Mouse (Mus musculus): ENCODE measurements around the gene Trio. TPM values are rescaled to one million over a fixed set of nuclear protein-coding genes. Genes with fewer than 3 reads are reported as not detected.

The Trio gene
- polyA plus RNA-seq, 1 experiment from 2014 or later: 18.6 TPM

GRCm38 (mm10) chr15:27964877-27965276 lies 60.8 kb downstream of the Trio start:
- Histone ChIP-seq H3K27me3 (replicated peaks) (no peaks in the 10 kb centered on the region), H3K36me3 (no peaks in the 10 kb centered on the region), H3K4me2 (no peak overlapping the region), H3K4me1 (replicated peaks) (peaks cover 75% of the 10 kb centered on the region), H3K4me3 (no peak overlapping the region), H3K9me3 (replicated peaks) (no peaks in the 10 kb centered on the region), H3K9ac (no peak overlapping the region), H3K27ac (ENCODE audit: poor library complexity, severe bottlenecking) (no peak overlapping the region)
- no peak for ATAC-seq (ENCODE audit: insufficient number of reproducible peaks, low FRiP score)
- WGBS: 40% methylated on average over 6 of the region's 6 CpGs

DNA sequence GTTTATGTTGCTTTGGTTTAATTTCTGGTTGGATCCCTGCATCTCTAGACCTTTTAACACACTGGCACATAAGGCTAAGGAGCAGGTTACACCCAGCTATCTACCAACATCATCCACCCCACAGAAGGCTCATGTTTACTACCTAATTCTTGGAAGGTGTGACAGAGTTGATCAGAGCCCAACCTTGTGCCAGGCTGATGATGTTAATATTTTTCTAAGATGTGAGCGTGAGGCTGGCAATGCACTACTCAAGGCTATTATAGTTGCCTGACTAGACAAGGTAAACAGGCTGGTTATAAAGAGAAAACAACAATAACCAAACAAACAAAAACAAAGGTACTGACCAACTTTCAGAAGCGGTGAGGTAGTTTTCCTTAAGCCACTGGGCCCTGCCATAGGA lies 62.1 kb downstream of the Trio start:
- no peak overlapping the region for H3K4me3 ChIP-seq
- no peaks in the 10 kb centered on the region for H3K9me3 ChIP-seq (replicated peaks)
- WGBS: 77% methylated on average over 2 of the region's 2 CpGs
- no peaks in the 10 kb centered on the region for H3K27me3 ChIP-seq (replicated peaks)
- H3K9ac ChIP-seq: no peak overlapping the region
- no peak overlapping the region for H3K27ac ChIP-seq (ENCODE audit: poor library complexity, severe bottlenecking)
- H3K4me1 ChIP-seq (replicated peaks): peaks cover 86% of the 10 kb centered on the region
- no peak overlapping the region for H3K4me2 ChIP-seq
- no peak for ATAC-seq (ENCODE audit: insufficient number of reproducible peaks, low FRiP score)
- no peaks in the 10 kb centered on the region for H3K36me3 ChIP-seq

DNA sequence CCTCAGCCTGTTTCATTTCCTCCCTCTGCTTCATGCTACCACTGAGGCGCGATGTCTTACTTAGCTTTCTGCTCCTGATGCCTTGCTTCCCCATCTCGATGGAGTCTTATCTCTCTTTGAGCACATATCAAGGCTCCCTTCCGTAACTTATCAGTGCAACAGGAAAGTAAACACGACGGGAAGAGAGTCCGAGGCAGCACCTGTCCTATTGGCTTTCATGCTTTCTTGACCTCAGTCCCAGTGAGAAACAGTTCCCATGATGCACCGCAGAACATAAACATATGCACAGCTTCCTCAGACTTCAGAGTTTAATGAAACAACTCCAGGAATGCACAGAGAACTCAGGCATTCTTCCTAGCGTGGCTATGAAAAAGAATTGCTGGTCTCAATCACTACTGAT lies 65.0 kb downstream of the Trio start:
- H3K4me1 ChIP-seq (replicated peaks): peaks cover 88% of the 10 kb centered on the region
- H3K9me3 ChIP-seq (replicated peaks): no peaks in the 10 kb centered on the region
- H3K9ac ChIP-seq: no peak overlapping the region
- no peak for ATAC-seq (ENCODE audit: insufficient number of reproducible peaks, low FRiP score)
- WGBS: 18% methylated on average over 9 of the region's 9 CpGs
- H3K4me3 ChIP-seq: no peak overlapping the region
- no peaks in the 10 kb centered on the region for H3K27me3 ChIP-seq (replicated peaks)
- peak overlapping the region; percentile 29 for H3K4me2 ChIP-seq
- no peak overlapping the region for H3K27ac ChIP-seq (ENCODE audit: poor library complexity, severe bottlenecking)
- no peaks in the 10 kb centered on the region for H3K36me3 ChIP-seq

DNA sequence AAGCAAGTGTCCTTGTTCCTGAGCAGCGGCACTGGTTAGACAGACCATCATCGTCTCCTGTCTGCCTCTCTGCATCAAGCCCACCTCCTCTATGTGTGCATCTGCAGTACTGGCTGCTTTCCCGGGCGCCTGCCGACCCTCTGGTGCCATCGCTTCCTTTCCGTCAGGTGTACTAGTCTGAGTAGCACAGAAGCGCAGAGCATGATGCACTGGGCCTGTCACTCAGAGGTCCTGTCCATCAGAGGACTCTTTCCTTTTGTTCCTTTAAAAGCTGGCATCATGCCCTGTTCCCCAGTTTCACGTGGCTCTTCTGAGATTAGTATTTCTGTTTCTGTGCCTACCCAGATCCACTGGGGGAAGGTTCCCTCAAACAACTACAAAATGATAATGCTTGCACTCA lies 67.8 kb downstream of the Trio start:
- WGBS: 73% methylated on average over 9 of the region's 9 CpGs
- H3K9ac ChIP-seq: no peak overlapping the region

DNA sequence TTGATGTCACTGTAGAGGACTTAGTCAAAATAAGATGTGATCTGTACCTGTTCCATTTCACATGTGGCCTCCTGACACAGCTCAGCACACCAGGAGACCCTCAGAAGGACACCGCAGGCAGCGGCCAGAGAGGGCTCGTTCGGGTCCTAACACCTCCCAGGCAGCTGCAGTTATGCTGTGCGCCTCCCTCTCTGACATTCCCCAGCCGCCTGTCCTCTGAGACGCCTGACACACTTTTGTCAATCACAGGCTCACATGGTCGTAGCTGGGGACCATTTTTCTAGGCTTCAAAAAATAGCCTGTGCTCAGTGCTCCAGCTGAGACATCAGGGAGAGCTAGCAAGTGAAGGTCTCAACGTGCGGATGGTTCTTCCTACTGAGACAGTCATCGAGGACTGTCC lies 70.0 kb downstream of the Trio start:
- peaks cover 68% of the 10 kb centered on the region for H3K4me1 ChIP-seq (replicated peaks)
- H3K4me2 ChIP-seq: peak overlapping the region; percentile 15; the same call in 1 of the 2 replicates
- 32% methylated on average over 11 of the region's 11 CpGs for WGBS
- H3K36me3 ChIP-seq: no peaks in the 10 kb centered on the region
- H3K4me3 ChIP-seq: no peak overlapping the region
- no peak overlapping the region for H3K9ac ChIP-seq
- no peak for ATAC-seq (ENCODE audit: insufficient number of reproducible peaks, low FRiP score)
- no peaks in the 10 kb centered on the region for H3K9me3 ChIP-seq (replicated peaks)
- H3K27ac ChIP-seq (ENCODE audit: poor library complexity, severe bottlenecking): no peak overlapping the region
- no peaks in the 10 kb centered on the region for H3K27me3 ChIP-seq (replicated peaks)

More for the DNA sequence above, 67.8 kb downstream of the Trio start:
- Histone ChIP-seq H3K4me1 (replicated peaks) (peaks cover 84% of the 10 kb centered on the region), H3K36me3 (no peaks in the 10 kb centered on the region), H3K4me2 (no peak overlapping the region), H3K9me3 (replicated peaks) (no peaks in the 10 kb centered on the region), H3K27me3 (replicated peaks) (no peaks in the 10 kb centered on the region), H3K4me3 (no peak overlapping the region), H3K27ac (ENCODE audit: poor library complexity, severe bottlenecking) (no peak overlapping the region)
- ATAC-seq (ENCODE audit: insufficient number of reproducible peaks, low FRiP score): no peak

- no peak for ATAC-seq (ENCODE audit: insufficient number of reproducible peaks, low FRiP score)
- H3K4me2 ChIP-seq: no peak overlapping the region
- H3K4me1 ChIP-seq (replicated peaks): peaks cover 55% of the 10 kb centered on the region
- WGBS: 97% methylated on average over 5 of the region's 5 CpGs
- no peaks in the 10 kb centered on the region for H3K27me3 ChIP-seq (replicated peaks)
- no peak overlapping the region for H3K4me3 ChIP-seq
- H3K9me3 ChIP-seq (replicated peaks): no peaks in the 10 kb centered on the region
- H3K36me3 ChIP-seq: no peaks in the 10 kb centered on the region
- H3K9ac ChIP-seq: no peak overlapping the region
- no peak overlapping the region for H3K27ac ChIP-seq (ENCODE audit: poor library complexity, severe bottlenecking)
Observed at GRCm38 (mm10) chr15:27954356-27954755, 71.3 kb downstream of the Trio start.

- Histone ChIP-seq H3K9me3 (replicated peaks) (no peaks in the 10 kb centered on the region), H3K9ac (no peak overlapping the region), H3K4me2 (no peak overlapping the region), H3K4me3 (no peak overlapping the region), H3K27me3 (replicated peaks) (no peaks in the 10 kb centered on the region), H3K27ac (ENCODE audit: poor library complexity, severe bottlenecking) (no peak overlapping the region), H3K36me3 (no peaks in the 10 kb centered on the region), H3K4me1 (replicated peaks) (peaks cover 50% of the 10 kb centered on the region)
- ATAC-seq (ENCODE audit: insufficient number of reproducible peaks, low FRiP score): no peak
- 31% methylated on average over 3 of the region's 3 CpGs for WGBS
Observed at GRCm38 (mm10) chr15:27953570-27953969, 72.1 kb downstream of the Trio start.

DNA sequence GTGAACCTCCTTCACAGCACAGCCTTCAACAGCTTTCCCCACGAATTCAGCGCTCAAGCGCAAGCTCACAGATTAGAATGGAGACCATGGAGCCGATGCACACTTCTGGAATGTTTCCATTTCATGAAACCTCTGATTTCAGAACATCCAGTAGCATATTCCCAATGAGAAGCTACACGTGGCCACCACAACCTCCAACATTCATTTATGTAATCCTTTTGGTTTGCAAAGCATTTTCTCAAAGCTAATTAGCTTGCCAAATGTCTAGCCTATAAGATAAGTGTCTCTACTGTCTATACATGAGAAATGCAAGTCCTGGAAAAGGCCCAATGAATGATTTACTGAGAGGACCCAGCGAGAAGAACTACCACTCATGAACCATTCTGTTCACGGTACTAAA lies 74.5 kb downstream of the Trio start:
- Histone ChIP-seq H3K4me2 (no peak overlapping the region), H3K9ac (no peak overlapping the region), H3K27ac (ENCODE audit: poor library complexity, severe bottlenecking) (no peak overlapping the region), H3K4me1 (replicated peaks) (peaks cover 44% of the 10 kb centered on the region), H3K27me3 (replicated peaks) (no peaks in the 10 kb centered on the region), H3K4me3 (no peak overlapping the region), H3K36me3 (no peaks in the 10 kb centered on the region), H3K9me3 (replicated peaks) (no peaks in the 10 kb centered on the region)
- no peak for ATAC-seq (ENCODE audit: insufficient number of reproducible peaks, low FRiP score)
- 83% methylated on average over 7 of the region's 7 CpGs for WGBS

DNA sequence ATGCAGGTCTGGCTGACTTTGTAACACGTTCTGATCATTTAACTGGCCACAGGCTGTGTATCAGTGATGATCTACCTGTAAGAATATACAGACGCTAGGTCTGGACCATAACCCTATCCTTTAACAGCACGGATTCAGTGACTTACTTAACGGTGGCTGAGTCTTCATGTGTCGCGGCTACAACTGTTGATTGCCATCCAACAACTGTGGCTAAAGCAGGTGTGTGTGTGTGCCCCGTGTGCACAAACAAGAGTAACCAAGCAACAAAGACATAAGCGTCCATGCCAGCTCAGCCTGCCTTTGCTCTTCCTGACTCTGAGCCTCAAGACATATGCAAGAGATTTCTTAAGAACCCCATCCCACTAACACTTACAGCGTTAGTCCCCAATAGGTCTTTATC lies 76.5 kb downstream of the Trio start:
- no peak for ATAC-seq (ENCODE audit: insufficient number of reproducible peaks, low FRiP score)
- Histone ChIP-seq H3K4me1 (replicated peaks) (peaks cover 46% of the 10 kb centered on the region), H3K9ac (no peak overlapping the region), H3K9me3 (replicated peaks) (no peaks in the 10 kb centered on the region), H3K4me2 (no peak overlapping the region), H3K4me3 (no peak overlapping the region), H3K27ac (ENCODE audit: poor library complexity, severe bottlenecking) (no peak overlapping the region), H3K27me3 (replicated peaks) (no peaks in the 10 kb centered on the region), H3K36me3 (no peaks in the 10 kb centered on the region)
- 84% methylated on average over 9 of the region's 9 CpGs for WGBS

GRCm38 (mm10) chr15:27947880-27948279 lies 77.8 kb downstream of the Trio start:
- WGBS: 86% methylated on average over 3 of the region's 3 CpGs

DNA sequence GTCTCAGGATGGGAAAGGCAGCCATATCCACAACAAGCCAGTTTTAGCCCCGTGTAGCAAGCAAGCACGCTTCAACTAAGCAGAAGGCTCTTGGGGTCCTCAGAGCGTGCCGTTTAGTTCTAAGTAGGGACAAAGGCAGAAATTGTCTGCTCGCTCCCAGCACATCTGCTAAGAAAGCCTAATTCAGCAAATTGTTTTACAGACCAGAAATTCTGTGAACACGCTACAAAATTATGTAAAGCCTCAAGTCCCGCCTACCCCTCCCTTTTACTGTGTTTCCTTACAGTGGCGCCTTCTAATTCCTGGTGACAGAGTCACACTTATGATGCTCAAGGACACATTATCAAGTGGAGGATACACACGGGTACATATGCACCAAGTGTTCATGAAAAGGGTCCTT lies 80.1 kb downstream of the Trio start:
- 68% methylated on average over 9 of the region's 9 CpGs for WGBS
- H3K4me3 ChIP-seq: no peak overlapping the region
- no peak overlapping the region for H3K9ac ChIP-seq
- H3K27me3 ChIP-seq (replicated peaks): no peaks in the 10 kb centered on the region
- no peak for ATAC-seq (ENCODE audit: insufficient number of reproducible peaks, low FRiP score)
- H3K4me2 ChIP-seq: no peak overlapping the region
- H3K9me3 ChIP-seq (replicated peaks): no peaks in the 10 kb centered on the region
- no peak overlapping the region for H3K27ac ChIP-seq (ENCODE audit: poor library complexity, severe bottlenecking)
- no peaks in the 10 kb centered on the region for H3K36me3 ChIP-seq
- peaks cover 64% of the 10 kb centered on the region for H3K4me1 ChIP-seq (replicated peaks)

More at GRCm38 (mm10) chr15:27947880-27948279, 77.8 kb downstream of the Trio start:
- Histone ChIP-seq H3K9ac (no peak overlapping the region), H3K4me2 (no peak overlapping the region), H3K27me3 (replicated peaks) (no peaks in the 10 kb centered on the region), H3K27ac (ENCODE audit: poor library complexity, severe bottlenecking) (no peak overlapping the region), H3K4me1 (replicated peaks) (peaks cover 45% of the 10 kb centered on the region), H3K4me3 (no peak overlapping the region), H3K9me3 (replicated peaks) (no peaks in the 10 kb centered on the region), H3K36me3 (no peaks in the 10 kb centered on the region)
- no peak for ATAC-seq (ENCODE audit: insufficient number of reproducible peaks, low FRiP score)

- no peaks in the 10 kb centered on the region for H3K27me3 ChIP-seq (replicated peaks)
- H3K4me2 ChIP-seq: no peak overlapping the region
- no peak for ATAC-seq (ENCODE audit: insufficient number of reproducible peaks, low FRiP score)
- no peak overlapping the region for H3K27ac ChIP-seq (ENCODE audit: poor library complexity, severe bottlenecking)
- peaks cover 71% of the 10 kb centered on the region for H3K4me1 ChIP-seq (replicated peaks)
- H3K36me3 ChIP-seq: no peaks in the 10 kb centered on the region
- H3K4me3 ChIP-seq: no peak overlapping the region
- H3K9me3 ChIP-seq (replicated peaks): no peaks in the 10 kb centered on the region
- 84% methylated on average over 11 of the region's 11 CpGs for WGBS
- no peak overlapping the region for H3K9ac ChIP-seq
Observed at GRCm38 (mm10) chr15:27944898-27945297, 80.8 kb downstream of the Trio start.
